10 mouse cellular contexts compared by ENCODE assay signal in the genomic region with DNA sequence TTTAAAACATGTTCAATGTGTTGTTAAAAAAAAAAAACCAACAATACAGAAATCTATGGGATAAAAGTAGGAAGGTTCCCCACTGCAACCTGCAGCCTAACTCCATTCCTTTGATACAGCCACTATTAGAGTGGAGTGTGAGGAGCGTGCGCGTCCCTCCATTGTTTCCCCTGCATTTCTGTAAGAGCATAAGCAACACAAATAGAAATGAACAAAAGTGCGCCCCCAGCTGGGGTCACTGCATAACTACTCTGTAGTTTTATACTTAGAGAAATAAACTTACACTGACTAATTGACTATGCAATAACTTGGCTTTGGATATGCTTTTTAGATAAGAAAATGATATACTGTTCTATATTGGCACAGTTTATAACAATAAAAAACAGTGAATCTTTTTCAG.
DNase-seq lines count a peak whose midpoint lies in the region; ATAC-seq lines count a peak whose summit lies in the region.
"Had no signal": no experiment of that assay in that cellular context is flagged by ENCODE, and none has a peak within 500 bp of the region (broad histone marks: within the 10 kb centered on the region; RNA-seq: fewer than 3 reads in every experiment).

No protein-coding gene starts in this region.

- no peak overlapping the region for H3K27ac ChIP-seq in hindbrain, embryonic 11.5 days (ENCODE audit: low read depth, low read length)
- no peak overlapping the region for H3K27ac ChIP-seq in hindbrain, embryonic 16.5 days (ENCODE audit: low read depth, low read length)
- H3K27ac ChIP-seq: lung, embryonic 15.5 days had no signal

- peak; percentile 11 for DNase-seq in CD4-positive, CD25-positive, alpha-beta regulatory T cell, adult 2 months (ENCODE audit: low read depth, low spot score)
- peak; percentile 12 for DNase-seq in hindbrain, embryonic 11.5 days (ENCODE audit: low spot score)
- DNase-seq in right cerebral cortex, postnatal 4 days, result peak; percentile 59
- DNase-seq in right cerebral cortex, postnatal 36 days (ENCODE audit: low spot score in 2 of 2), result no peak
- peak; percentile 66 for DNase-seq in thymus, postnatal 4 days
- DNase-seq: kidney, adult 18-20 months had no signal

- H3K27me3 ChIP-seq in hindbrain, embryonic 11.5 days (ENCODE audit: control insufficient read depth, insufficient read depth, low read length), result no peaks in the 10 kb centered on the region
- H3K27me3 ChIP-seq in hindbrain, embryonic 16.5 days (replicated peaks; ENCODE audit: control insufficient read depth, insufficient read depth, low read length), result no peaks in the 10 kb centered on the region
- H3K27me3 ChIP-seq: lung, embryonic 15.5 days had no signal

- no peaks in the 10 kb centered on the region for H3K4me1 ChIP-seq in hindbrain, embryonic 11.5 days (replicated peaks; ENCODE audit: control insufficient read depth, insufficient read depth, low read length)
- peaks cover 19% of the 10 kb centered on the region for H3K4me1 ChIP-seq in hindbrain, embryonic 16.5 days (ENCODE audit: control insufficient read depth, insufficient read depth, low read depth, low read length)

- WGBS in hindbrain, embryonic 11.5 days, result 59% methylated on average over 4 of the region's 4 CpGs
- 57% methylated on average over 4 of the region's 4 CpGs for WGBS in hindbrain, embryonic 16.5 days

- no peak overlapping the region for H3K4me3 ChIP-seq in hindbrain, embryonic 11.5 days (ENCODE audit: low read depth, low read length)
- H3K4me3 ChIP-seq in hindbrain, embryonic 16.5 days (ENCODE audit: low read length), result no peak overlapping the region
- H3K4me3 ChIP-seq: lung, embryonic 15.5 days had no signal

- no peak overlapping the region for H3K9ac ChIP-seq in hindbrain, embryonic 11.5 days (ENCODE audit: low read depth, low read length)
- H3K9ac ChIP-seq in hindbrain, embryonic 16.5 days (ENCODE audit: low read depth, low read length), result no peak overlapping the region
- H3K9ac ChIP-seq: lung, embryonic 15.5 days had no signal

- no peak overlapping the region for H3K4me2 ChIP-seq in hindbrain, embryonic 11.5 days (replicated peaks; ENCODE audit: low read depth, low read length)
- no peak overlapping the region for H3K4me2 ChIP-seq in hindbrain, embryonic 16.5 days (ENCODE audit: low read length)
- H3K4me2 ChIP-seq: lung, embryonic 15.5 days had no signal

- H3K9me3 ChIP-seq in hindbrain, embryonic 11.5 days (ENCODE audit: control insufficient read depth, low read length), result no peaks in the 10 kb centered on the region
- H3K9me3 ChIP-seq in hindbrain, embryonic 16.5 days (ENCODE audit: control insufficient read depth, low read length), result no peaks in the 10 kb centered on the region
- H3K9me3 ChIP-seq: lung, embryonic 15.5 days had no signal

- H3K36me3 ChIP-seq in hindbrain, embryonic 11.5 days (ENCODE audit: control insufficient read depth, insufficient read depth, low read length), result no peaks in the 10 kb centered on the region
- H3K36me3 ChIP-seq in hindbrain, embryonic 16.5 days (ENCODE audit: control insufficient read depth, insufficient read depth, low read length), result no peaks in the 10 kb centered on the region
- H3K36me3 ChIP-seq: lung, embryonic 15.5 days had no signal

- ATAC-seq in CD4-positive, CD25-positive, alpha-beta regulatory T cell, adult 4 months, result no peak
- ATAC-seq in hindbrain, embryonic 11.5 days (ENCODE audit: low FRiP score), result no peak
- ATAC-seq in hindbrain, embryonic 16.5 days, result no peak
- ATAC-seq in monocyte, adult 5-6 weeks (replicated peaks; ENCODE audit: insufficient number of reproducible peaks, low FRiP score, low TSS enrichment, poor library complexity, severe bottlenecking), result no peak

Comparison
In these comparisons a context has a peak if more than half of its experiments do, and no peak if none do; other contexts are left out.
1. DNase-seq: peak in CD4-positive, CD25-positive, alpha-beta regulatory T cell, adult 2 months (single experiment), hindbrain, embryonic 11.5 days (single experiment), right cerebral cortex, postnatal 4 days (single experiment) and thymus, postnatal 4 days (single experiment); none in right cerebral cortex, postnatal 36 days (0 of 2).